Mouse (Mus musculus) embryonic facial prominence, embryonic 11.5 days (tissue): ENCODE results near the gene Cmtm8. TPM values are rescaled to one million over a fixed set of nuclear protein-coding genes. Genes with fewer than 3 reads are reported as not detected.
A peak's percentile ranks its signal among the peaks of the same experiment; 100 is the strongest.

Experiments used
- ATAC-seq: fragments of 200-750 bp; cut with Nextera tagmentation; replicated peaks from 2 replicates; pipeline ENCODE4 v1.8.0; 2017; ENCODE audit warnings: low read depth; ENCODE audit not compliant: insufficient number of reproducible peaks, low FRiP score, low TSS enrichment
- DNase-seq: peaks from one replicate; pipeline ENCODE4 v3.0.0-alpha.2; 2015; ENCODE audit warnings: low spot score
- H3K27ac ChIP-seq: fragments of 300-500 bp; sonication (generic); replicated peaks from 2 replicates; pipeline ENCODE4 v1.5.1; 2014; ENCODE audit warnings: mild to moderate bottlenecking, low read depth, low read length, control low read depth
- H3K27me3 ChIP-seq: fragments of 300-500 bp; sonication (generic); 2 replicates; pipeline ENCODE4 v1.6.1; 2014; ENCODE audit warnings: mild to moderate bottlenecking, low read length, moderate library complexity, mixed read lengths; ENCODE audit not compliant: control insufficient read depth, insufficient read depth
- H3K36me3 ChIP-seq: fragments of 300-500 bp; sonication (generic); replicated peaks from 2 replicates; pipeline ENCODE4 v1.6.1; 2014; ENCODE audit warnings: low read depth, mild to moderate bottlenecking, low read length, moderate library complexity, mixed read lengths; ENCODE audit not compliant: control insufficient read depth, insufficient read depth
- H3K4me1 ChIP-seq: fragments of 300-500 bp; sonication (generic); 2 replicates; pipeline ENCODE4 v1.6.1; 2014; ENCODE audit warnings: low read length, mixed read lengths; ENCODE audit not compliant: control insufficient read depth, insufficient read depth
- H3K4me2 ChIP-seq: fragments of 300-500 bp; sonication (generic); 2 replicates; pipeline ENCODE4 v1.6.1; 2014; ENCODE audit warnings: low read depth, mild to moderate bottlenecking, control low read depth, low read length, moderate library complexity
- H3K4me3 ChIP-seq: fragments of 300-500 bp; sonication (generic); 2 replicates; pipeline ENCODE4 v1.5.1; 2014; ENCODE audit warnings: low read depth, low read length, control low read depth
- H3K9ac ChIP-seq: fragments of 300-500 bp; sonication (generic); replicated peaks from 2 replicates; pipeline ENCODE4 v1.6.1; 2014; ENCODE audit warnings: mild to moderate bottlenecking, control low read depth, low read length
- H3K9me3 ChIP-seq: fragments of 300-500 bp; sonication (generic); replicated peaks from 2 replicates; pipeline ENCODE4 v1.6.1; 2016; ENCODE audit warnings: mild to moderate bottlenecking, low read length, inconsistent platforms, mixed read lengths; ENCODE audit not compliant: control insufficient read depth
- WGBS: fragments of 180-500 bp; shearing (Covaris S2); extraction: QIAGEN DNeasy Blood & Tissue Kit; methylation state at CpG from one replicate; pipeline ENCODE4 v1.1.7; 2014; 5-methylcytosine and 5-hydroxymethylcytosine counted together
- polyA plus RNA-seq: library from polyadenylated mRNA; unstranded; fragments of >200 nt; fragmentation: Nextera tagmentation; extraction: Ambion mirVana; gene quantifications from 2 replicates; pipeline ENCODE4 v1.2.1, GENCODE M21; 2014

Gene Cmtm8
- 17.3 and 19.3 TPM in 2 replicates for polyA plus RNA-seq

DNA sequence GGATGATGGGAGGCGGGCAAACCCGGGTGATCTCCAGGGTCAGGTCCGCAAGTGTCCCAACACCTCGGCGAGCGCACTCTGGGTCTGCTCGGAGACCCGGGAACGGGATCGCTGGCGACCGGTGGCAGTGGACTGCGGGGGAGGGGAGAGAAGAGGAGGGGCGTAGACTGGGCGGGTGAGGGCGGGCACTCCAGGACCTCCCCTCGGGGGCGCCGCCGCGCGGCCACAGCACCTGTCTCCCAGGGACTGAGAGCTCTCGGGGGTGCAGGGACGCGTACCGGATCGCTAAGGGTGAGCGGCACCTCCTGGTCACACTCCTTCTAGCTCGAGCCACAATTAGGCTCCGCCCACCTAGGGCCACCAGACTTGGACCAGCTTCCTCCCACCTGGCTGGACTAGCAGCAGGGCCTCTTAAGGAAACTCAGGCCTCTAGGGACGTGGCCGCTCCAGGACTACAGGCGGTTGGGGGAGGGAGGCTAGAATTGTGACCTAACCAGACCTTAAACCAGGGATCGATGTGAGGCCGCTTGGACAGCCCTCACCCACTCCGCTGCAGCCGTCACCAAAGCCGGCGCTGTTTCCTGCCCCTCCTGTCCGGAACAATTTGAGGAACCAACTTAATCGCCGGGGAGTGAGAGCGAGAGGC is at the start of gene Cmtm8:
Gene Cmtm8, minus strand, starts transcription at position 140 of the 646 bp plus-strand sequence.
- H3K4me1 ChIP-seq: no peaks in the 10 kb centered on the region
- WGBS: under 1% methylated on average over 40 of the region's 43 CpGs
- peak; percentile 84 for ATAC-seq
- no peaks in the 10 kb centered on the region for H3K9me3 ChIP-seq
- H3K4me3 ChIP-seq: peak within 1 kb of the TSS; percentile 66
- no peak within 1 kb of the TSS for H3K27ac ChIP-seq
- peak within 1 kb of the TSS; percentile 98 for H3K4me2 ChIP-seq
- peak; percentile 69 for DNase-seq
- H3K9ac ChIP-seq: peak within 1 kb of the TSS; percentile 54
- no peaks in the 10 kb centered on the region for H3K36me3 ChIP-seq
- peaks cover 3% of the 10 kb centered on the region; the same call in 1 of the 2 replicates for H3K27me3 ChIP-seq

DNA sequence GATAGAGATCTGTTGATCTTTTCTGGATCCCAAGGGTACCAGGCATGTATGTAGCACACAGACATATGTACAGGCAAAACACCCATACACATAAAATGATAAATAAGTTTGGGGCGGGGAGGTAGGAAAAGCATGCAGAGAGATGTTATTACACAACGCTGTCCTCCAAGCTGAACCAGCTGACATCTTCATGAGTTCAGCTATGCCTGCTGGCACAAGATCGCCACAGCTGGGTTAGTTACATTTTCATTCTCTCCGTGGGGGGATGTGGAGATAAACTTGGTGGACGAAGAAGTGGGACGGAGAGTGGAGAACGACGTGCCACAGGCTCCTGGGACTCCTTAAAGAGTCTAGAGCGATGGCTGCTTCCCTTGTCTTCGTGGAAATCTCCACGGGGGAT is 49.0 kb upstream of the Cmtm8 start:
- no peak overlapping the region for H3K27ac ChIP-seq
- H3K4me2 ChIP-seq: no peak overlapping the region
- H3K4me3 ChIP-seq: no peak overlapping the region
- WGBS: 85% methylated on average over 11 of the region's 11 CpGs
- no peaks in the 10 kb centered on the region for H3K27me3 ChIP-seq
- H3K4me1 ChIP-seq: no peaks in the 10 kb centered on the region
- no peaks in the 10 kb centered on the region for H3K9me3 ChIP-seq
- DNase-seq: no peak
- no peaks in the 10 kb centered on the region for H3K36me3 ChIP-seq
- no peak overlapping the region for H3K9ac ChIP-seq
- ATAC-seq: no peak

DNA sequence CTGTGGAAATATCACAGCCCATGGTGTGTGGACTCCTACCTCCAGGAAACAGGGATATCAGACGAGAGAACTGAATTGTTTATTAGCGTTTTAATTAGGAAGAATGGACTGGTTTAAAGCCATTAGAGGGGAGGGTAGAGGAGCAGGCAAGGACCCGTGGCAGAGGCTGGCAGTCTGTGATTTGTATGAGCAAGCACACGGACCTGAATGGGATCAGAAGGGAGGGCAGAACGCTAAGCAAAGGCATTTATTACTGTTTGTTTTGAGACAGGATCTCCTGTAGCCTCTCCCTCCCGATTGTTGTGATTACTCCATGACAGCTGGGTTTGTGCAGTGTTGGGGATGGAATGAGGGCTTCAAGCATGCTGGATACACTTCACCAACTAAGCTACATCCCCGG is 46.4 kb upstream of the Cmtm8 start:
- ATAC-seq (no peak), DNase-seq (no peak)
- no peak overlapping the region for H3K27ac ChIP-seq
- 52% methylated on average over 7 of the region's 7 CpGs for WGBS
- H3K4me3 ChIP-seq: no peak overlapping the region
- no peaks in the 10 kb centered on the region for H3K9me3 ChIP-seq
- H3K9ac ChIP-seq: no peak overlapping the region
- no peaks in the 10 kb centered on the region for H3K36me3 ChIP-seq
- no peaks in the 10 kb centered on the region for H3K4me1 ChIP-seq
- H3K27me3 ChIP-seq: no peaks in the 10 kb centered on the region
- no peak overlapping the region for H3K4me2 ChIP-seq

DNA sequence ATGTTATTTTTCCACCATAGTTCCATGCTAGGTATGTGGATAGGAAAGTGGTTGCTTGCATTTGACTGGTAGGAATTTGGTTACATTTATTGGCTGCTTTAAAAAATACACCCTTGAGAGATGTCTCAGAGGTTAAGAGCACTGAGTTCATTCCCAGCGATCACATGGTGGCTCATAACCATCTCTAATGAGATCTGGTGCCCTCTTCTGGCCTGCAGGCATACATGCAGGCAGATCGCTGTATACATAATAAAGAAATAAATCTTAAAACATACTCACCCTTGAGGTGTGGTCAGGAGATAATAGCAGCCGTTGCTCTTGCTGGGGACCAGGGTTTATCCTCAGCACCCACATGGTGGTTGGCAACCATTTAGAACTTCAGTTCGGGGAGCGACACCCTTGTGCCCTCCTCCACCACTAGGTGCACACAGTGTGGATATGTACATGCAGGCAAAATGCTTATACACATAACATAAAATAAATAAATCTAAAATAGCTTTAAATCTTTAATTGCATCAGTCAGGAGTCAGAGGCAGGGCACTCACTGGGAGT is 45.0 kb upstream of the Cmtm8 start:
- no peaks in the 10 kb centered on the region for H3K9me3 ChIP-seq

DNA sequence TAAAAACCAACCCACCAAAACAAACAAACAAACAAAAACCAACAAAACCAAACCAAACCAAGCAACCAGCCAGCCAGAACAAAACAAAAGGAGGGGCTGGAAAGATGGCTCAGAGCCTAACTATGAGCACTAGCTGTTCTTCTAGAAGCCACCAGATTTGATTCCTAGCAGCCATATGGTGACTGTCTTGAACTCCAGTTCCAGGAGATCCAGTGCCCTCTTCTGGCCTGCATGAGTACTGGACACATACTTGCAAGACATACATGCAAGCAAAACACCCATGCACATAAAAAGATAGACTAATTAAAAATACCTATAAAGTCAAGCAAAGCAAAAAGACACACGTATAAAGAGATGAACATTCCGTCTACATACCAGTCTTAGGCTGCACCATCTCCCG is 43.7 kb upstream of the Cmtm8 start:
- peak; percentile 37 for DNase-seq
- Histone ChIP-seq H3K4me3 (no peak overlapping the region), H3K9me3 (no peaks in the 10 kb centered on the region), H3K27ac (no peak overlapping the region), H3K27me3 (no peaks in the 10 kb centered on the region), H3K4me1 (no peaks in the 10 kb centered on the region), H3K9ac (no peak overlapping the region), H3K36me3 (no peaks in the 10 kb centered on the region), H3K4me2 (no peak overlapping the region)
- ATAC-seq: no peak
- WGBS: 90% methylated on average over 3 of the region's 3 CpGs

More for the DNA sequence above, 45.0 kb upstream of the Cmtm8 start:
- Histone ChIP-seq H3K4me1 (no peaks in the 10 kb centered on the region), H3K27ac (no peak overlapping the region), H3K27me3 (no peaks in the 10 kb centered on the region), H3K36me3 (no peaks in the 10 kb centered on the region), H3K4me3 (no peak overlapping the region), H3K9ac (no peak overlapping the region), H3K4me2 (no peak overlapping the region)
- 90% methylated on average over 5 of the region's 5 CpGs for WGBS
- no peak for DNase-seq
- no peak for ATAC-seq

DNA sequence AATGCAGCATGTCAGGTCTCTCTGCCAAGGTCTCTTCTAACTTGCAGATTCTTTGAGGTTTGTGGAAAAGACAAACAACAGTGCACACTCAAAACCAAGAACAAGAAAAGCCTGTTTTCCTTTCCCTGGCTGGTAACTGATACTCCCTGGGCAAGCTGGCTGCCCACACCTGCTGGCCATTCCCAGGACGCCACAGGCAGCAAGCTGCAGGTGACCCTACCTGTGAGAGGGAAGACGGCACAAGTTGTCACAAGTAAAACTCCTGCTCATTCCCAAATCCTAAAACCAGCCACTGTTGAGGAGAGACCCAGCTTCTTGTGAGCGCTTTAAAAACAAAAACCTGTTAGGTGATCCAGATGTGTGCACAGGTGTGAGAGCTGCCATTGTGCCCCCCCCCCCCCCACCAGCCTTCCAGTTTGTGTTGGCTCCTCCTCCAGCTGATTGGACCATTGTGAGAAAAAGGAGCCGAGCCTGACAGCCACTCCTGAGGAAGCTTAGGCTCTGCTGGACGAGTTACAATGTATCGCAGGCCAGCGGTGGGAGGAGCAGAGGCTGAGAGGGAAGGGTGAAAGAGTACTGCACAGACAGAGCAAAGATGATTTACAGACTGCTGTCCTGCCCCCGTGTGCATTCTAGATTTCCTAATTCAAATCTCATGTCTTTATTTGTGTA is 42.2 kb upstream of the Cmtm8 start:
- Histone ChIP-seq H3K27me3 (no peaks in the 10 kb centered on the region), H3K27ac (no peak overlapping the region), H3K4me1 (no peaks in the 10 kb centered on the region), H3K4me2 (no peak overlapping the region), H3K4me3 (no peak overlapping the region), H3K9ac (no peak overlapping the region; the same call in 1 of the 2 replicates), H3K36me3 (no peaks in the 10 kb centered on the region), H3K9me3 (no peaks in the 10 kb centered on the region)
- WGBS: 29% methylated on average over 8 of the region's 8 CpGs
- no peak; the same call in 1 of the 2 replicates for ATAC-seq
- peak; percentile 52 for DNase-seq

DNA sequence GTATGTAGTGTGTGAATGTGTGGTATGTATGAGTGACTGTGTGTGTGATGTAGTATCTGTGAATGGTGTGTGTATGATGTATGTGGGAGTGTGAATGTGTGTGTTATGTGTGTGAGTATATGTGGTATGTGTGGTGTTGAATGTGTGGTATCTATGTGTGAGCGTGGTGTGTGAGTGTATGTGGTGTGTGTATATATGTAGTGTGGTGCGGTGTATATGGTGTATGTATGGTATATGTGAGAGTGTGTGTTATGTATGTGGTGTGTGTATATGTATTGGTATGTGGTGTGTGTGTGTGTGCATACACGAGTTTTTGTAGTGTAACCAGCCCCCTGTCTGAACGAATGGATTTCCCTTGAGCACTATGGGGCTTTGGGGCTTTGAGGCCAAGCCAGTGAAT is 41.6 kb upstream of the Cmtm8 start:
- Histone ChIP-seq H3K9ac (no peak overlapping the region; the same call in 1 of the 2 replicates), H3K4me1 (no peaks in the 10 kb centered on the region), H3K9me3 (no peaks in the 10 kb centered on the region), H3K36me3 (no peaks in the 10 kb centered on the region), H3K27me3 (no peaks in the 10 kb centered on the region), H3K27ac (no peak overlapping the region), H3K4me2 (no peak overlapping the region), H3K4me3 (no peak overlapping the region)
- ATAC-seq: 0 out of 2 replicates have a peak, but pooled peaks have one; percentile 57
- no peak for DNase-seq
- 74% methylated on average over 4 of the region's 4 CpGs for WGBS

DNA sequence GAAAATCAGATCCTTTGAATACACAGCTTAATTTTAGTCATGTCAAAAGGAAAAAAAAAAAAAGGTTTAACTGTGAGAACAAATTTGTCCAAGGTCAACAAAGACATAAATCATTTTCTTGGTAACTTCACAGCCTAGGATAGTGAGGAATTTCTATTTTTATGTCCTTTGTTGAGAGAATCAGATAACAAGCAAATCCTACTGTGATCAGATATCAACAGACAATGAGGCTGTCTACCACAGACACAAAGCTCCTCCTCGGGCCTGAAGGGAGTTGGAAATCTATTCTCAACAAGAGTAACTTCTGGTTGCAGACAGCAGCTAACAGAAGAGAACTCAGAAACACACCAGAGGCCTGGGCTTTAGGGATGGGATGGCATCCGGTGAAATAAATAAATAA is 38.0 kb upstream of the Cmtm8 start:
- 85% methylated on average over 2 of the region's 2 CpGs for WGBS
- DNase-seq (no peak), ATAC-seq (no peak)
- no peaks in the 10 kb centered on the region for H3K4me1 ChIP-seq
- no peaks in the 10 kb centered on the region for H3K9me3 ChIP-seq
- H3K27ac ChIP-seq: no peak overlapping the region
- H3K9ac ChIP-seq: no peak overlapping the region
- H3K27me3 ChIP-seq: no peaks in the 10 kb centered on the region
- H3K4me2 ChIP-seq: no peak overlapping the region
- H3K36me3 ChIP-seq: no peaks in the 10 kb centered on the region
- H3K4me3 ChIP-seq: no peak overlapping the region
